Mouse (Mus musculus): ENCODE data around the gene Lipe. TPM values are rescaled to one million over a fixed set of nuclear protein-coding genes. Genes with fewer than 3 reads are reported as not detected.

The Lipe gene
- polyA plus RNA-seq, 1 experiment from 2014 or later: 5.3 TPM

DNA sequence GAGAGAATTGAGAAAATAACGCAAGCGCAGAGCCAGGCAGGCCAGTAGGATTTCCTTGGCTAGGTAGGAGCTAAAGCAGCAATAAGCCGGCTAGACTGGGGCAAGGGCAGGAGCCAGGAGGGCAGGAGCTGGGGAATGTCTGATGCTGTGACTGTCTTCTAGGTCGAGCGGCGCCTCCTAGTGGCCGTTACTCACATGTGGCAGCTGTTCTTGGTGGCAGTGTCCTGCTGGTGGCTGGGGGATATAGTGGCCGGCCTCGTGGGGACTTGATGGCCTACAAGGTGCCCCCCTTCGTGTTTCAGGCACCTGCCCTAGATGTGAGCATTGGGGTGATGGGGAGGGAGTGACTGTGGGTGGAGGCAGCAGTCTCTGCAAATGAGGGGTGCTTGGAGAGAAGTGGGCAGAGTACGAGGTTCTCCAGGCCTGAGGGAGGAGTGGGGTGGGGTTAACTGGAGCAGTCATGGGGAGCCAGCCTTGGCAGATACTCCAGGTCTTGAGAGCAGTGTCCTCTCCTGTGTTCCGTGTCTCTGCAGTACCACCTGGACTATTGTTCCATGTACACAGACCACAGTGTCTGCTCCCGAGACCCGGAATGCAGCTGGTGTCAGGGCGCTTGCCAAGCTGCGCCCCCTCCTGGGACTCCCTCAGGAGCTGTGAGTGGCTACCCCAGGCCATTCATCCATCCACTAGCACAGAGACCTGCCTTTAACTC lies 64.8 kb downstream of the Lipe start:
- no peak overlapping the region for H3K27ac ChIP-seq (ENCODE audit: low read depth, low read length)
- H3K4me3 ChIP-seq (ENCODE audit: low read depth, low read length): no peak overlapping the region
- ATAC-seq (peak; percentile 57; the same call in 1 of the 2 replicates), DNase-seq (ENCODE audit: low spot score) (peak; percentile 75)
- 42% methylated on average over 16 of the region's 16 CpGs for WGBS
- H3K9ac ChIP-seq (ENCODE audit: low read length): no peak overlapping the region
- H3K4me2 ChIP-seq (ENCODE audit: low read length): no peak overlapping the region
- peaks cover 63% of the 10 kb centered on the region for H3K36me3 ChIP-seq (ENCODE audit: control insufficient read depth, insufficient read depth, low read length)
- no peaks in the 10 kb centered on the region for H3K9me3 ChIP-seq (replicated peaks; ENCODE audit: control insufficient read depth, low read length)
- H3K4me1 ChIP-seq (ENCODE audit: control insufficient read depth, insufficient read depth, low read length): no peaks in the 10 kb centered on the region
- no peaks in the 10 kb centered on the region for H3K27me3 ChIP-seq (replicated peaks; ENCODE audit: control insufficient read depth, insufficient read depth, low read length)

Other genes starting within 250 kb of the Lipe start
- 15.5 and 21.1 TPM in 2 replicates for gene Pou2f2, start 219.0 kb downstream of the Lipe start, polyA plus RNA-seq (2014; fragmentation: Nextera tagmentation; extraction: Ambion mirVana)
- 10.8 and 12.5 TPM in 2 replicates for gene Dedd2, start 178.1 kb downstream of the Lipe start, polyA plus RNA-seq (2014; fragmentation: Nextera tagmentation; extraction: Ambion mirVana)
- gene Zfp526, start 177.3 kb downstream of the Lipe start, polyA plus RNA-seq (2014; fragmentation: Nextera tagmentation; extraction: Ambion mirVana): 2.3 and 2.8 TPM in 2 replicates
- gene Gsk3a, start 160.9 kb downstream of the Lipe start, polyA plus RNA-seq (2014; fragmentation: Nextera tagmentation; extraction: Ambion mirVana): 20.2 and 20.5 TPM in 2 replicates
- 7.7 and 8.2 TPM in 2 replicates for gene Erf, start 147.9 kb downstream of the Lipe start, polyA plus RNA-seq (2014; fragmentation: Nextera tagmentation; extraction: Ambion mirVana)
- 37.4 and 38.7 TPM in 2 replicates for gene Cic, start 131.0 kb downstream of the Lipe start, polyA plus RNA-seq (2014; fragmentation: Nextera tagmentation; extraction: Ambion mirVana)
- 574 and 635 TPM in 2 replicates for gene Pafah1b3, start 100.7 kb downstream of the Lipe start, polyA plus RNA-seq (2014; fragmentation: Nextera tagmentation; extraction: Ambion mirVana)
- 1.8 and 2.2 TPM in 2 replicates for gene Prr19, start 97.3 kb downstream of the Lipe start, polyA plus RNA-seq (2014; fragmentation: Nextera tagmentation; extraction: Ambion mirVana)
- 14.5 and 25.5 TPM in 2 replicates for gene Tmem145, start 92.6 kb downstream of the Lipe start, polyA plus RNA-seq (2014; fragmentation: Nextera tagmentation; extraction: Ambion mirVana)
- gene Megf8, start 81.5 kb downstream of the Lipe start, polyA plus RNA-seq (2014; fragmentation: Nextera tagmentation; extraction: Ambion mirVana): 13.3 and 17.5 TPM in 2 replicates
- gene Cnfn, start 29.0 kb downstream of the Lipe start, polyA plus RNA-seq (2014; fragmentation: Nextera tagmentation; extraction: Ambion mirVana): not detected in 2 replicates
- gene Cxcl17, start 14.2 kb upstream of the Lipe start, polyA plus RNA-seq (2014; fragmentation: Nextera tagmentation; extraction: Ambion mirVana): not detected in 2 replicates
- 0.95 and 0.99 TPM in 2 replicates for gene Ceacam1, start 78.9 kb upstream of the Lipe start, polyA plus RNA-seq (2014; fragmentation: Nextera tagmentation; extraction: Ambion mirVana)
- gene Ceacam2, start 141.1 kb upstream of the Lipe start, polyA plus RNA-seq (2014; fragmentation: Nextera tagmentation; extraction: Ambion mirVana): not detected in 2 replicates
- not detected in 2 replicates for gene Erich4, start 217.2 kb upstream of the Lipe start, polyA plus RNA-seq (2014; fragmentation: Nextera tagmentation; extraction: Ambion mirVana)
- gene Dmac2, start 220.7 kb upstream of the Lipe start, polyA plus RNA-seq (2014; fragmentation: Nextera tagmentation; extraction: Ambion mirVana): 29.9 and 36.0 TPM in 2 replicates
- gene B3gnt8, start 227.9 kb upstream of the Lipe start, polyA plus RNA-seq (2014; fragmentation: Nextera tagmentation; extraction: Ambion mirVana): 0.43 and 0.58 TPM in 2 replicates

Data from forebrain, embryonic 14.5 days (tissue).